Mouse (Mus musculus): Measurements from ENCODE around the gene Glipr2. TPM values are rescaled to one million over a fixed set of nuclear protein-coding genes. Genes with fewer than 3 reads are reported as not detected.

The Glipr2 gene
- polyA plus RNA-seq, 1 experiment from 2014 or later: 79.1 TPM

- H3K4me2 ChIP-seq (ENCODE audit: low read depth, low read length, severe bottlenecking): no peak overlapping the region
- H3K9me3 ChIP-seq (ENCODE audit: control insufficient read depth, low read length): no peaks in the 10 kb centered on the region
- no peak overlapping the region for H3K4me3 ChIP-seq (ENCODE audit: low read depth, low read length)
- no peak for DNase-seq (ENCODE audit: low spot score)
- no peaks in the 10 kb centered on the region for H3K36me3 ChIP-seq (ENCODE audit: control insufficient read depth, insufficient read depth, low read length)
- H3K9ac ChIP-seq (ENCODE audit: low read length): no peak overlapping the region
- no peaks in the 10 kb centered on the region for H3K27me3 ChIP-seq (ENCODE audit: control insufficient read depth, insufficient read depth, low read length)
- H3K27ac ChIP-seq (ENCODE audit: low read depth, low read length): no peak overlapping the region
- 98% methylated on average over 1 of the region's 1 CpGs for WGBS
- ATAC-seq (replicated peaks; ENCODE audit: low FRiP score): no peak
- H3K4me1 ChIP-seq (replicated peaks; ENCODE audit: control insufficient read depth, insufficient read depth, low read length): peaks cover 9% of the 10 kb centered on the region; the same call in 1 of the 2 replicates
Measured at GRCm38 (mm10) chr4:44010176-44010575, 53.0 kb downstream of the Glipr2 start.

- no peak for ATAC-seq (replicated peaks; ENCODE audit: low FRiP score)
- Histone ChIP-seq H3K4me3 (ENCODE audit: low read depth, low read length) (no peak overlapping the region), H3K27me3 (ENCODE audit: control insufficient read depth, insufficient read depth, low read length) (no peaks in the 10 kb centered on the region), H3K36me3 (ENCODE audit: control insufficient read depth, insufficient read depth, low read length) (no peaks in the 10 kb centered on the region), H3K4me2 (ENCODE audit: low read depth, low read length, severe bottlenecking) (no peak overlapping the region), H3K27ac (ENCODE audit: low read depth, low read length) (no peak overlapping the region), H3K4me1 (replicated peaks; ENCODE audit: control insufficient read depth, insufficient read depth, low read length) (peaks cover 9% of the 10 kb centered on the region; the same call in 1 of the 2 replicates), H3K9me3 (ENCODE audit: control insufficient read depth, low read length) (no peaks in the 10 kb centered on the region), H3K9ac (ENCODE audit: low read length) (no peak overlapping the region)
- DNase-seq (ENCODE audit: low spot score): no peak
- 45% methylated on average over 2 of the region's 2 CpGs for whole genome bisulfite sequencing
Measured at GRCm38 (mm10) chr4:44010893-44011292, 53.7 kb downstream of the Glipr2 start.

- no peak for DNase-seq (ENCODE audit: low spot score)
- Histone ChIP-seq H3K4me1 (replicated peaks; ENCODE audit: control insufficient read depth, insufficient read depth, low read length) (peaks cover 9% of the 10 kb centered on the region; the same call in 1 of the 2 replicates), H3K4me2 (ENCODE audit: low read depth, low read length, severe bottlenecking) (peak overlapping the region; percentile 67), H3K36me3 (ENCODE audit: control insufficient read depth, insufficient read depth, low read length) (no peaks in the 10 kb centered on the region), H3K27me3 (ENCODE audit: control insufficient read depth, insufficient read depth, low read length) (no peaks in the 10 kb centered on the region), H3K9ac (ENCODE audit: low read length) (peak overlapping the region; percentile 64), H3K27ac (ENCODE audit: low read depth, low read length) (no peak overlapping the region), H3K9me3 (ENCODE audit: control insufficient read depth, low read length) (no peaks in the 10 kb centered on the region), H3K4me3 (ENCODE audit: low read depth, low read length) (peak overlapping the region; percentile 82)
- 83% methylated on average over 3 of the region's 3 CpGs for WGBS
- peak; percentile 34; the same call in 1 of the 2 replicates for ATAC-seq (replicated peaks; ENCODE audit: low FRiP score)
Measured at GRCm38 (mm10) chr4:44011799-44012198, 54.6 kb downstream of the Glipr2 start.

- peak overlapping the region; percentile 82 for H3K4me3 ChIP-seq (ENCODE audit: low read depth, low read length)
- no peaks in the 10 kb centered on the region for H3K27me3 ChIP-seq (ENCODE audit: control insufficient read depth, insufficient read depth, low read length)
- H3K4me2 ChIP-seq (ENCODE audit: low read depth, low read length, severe bottlenecking): peak overlapping the region; percentile 92
- DNase-seq (ENCODE audit: low spot score) (peak; percentile 94), ATAC-seq (replicated peaks; ENCODE audit: low FRiP score) (peak; percentile 98)
- no peak overlapping the region for H3K27ac ChIP-seq (ENCODE audit: low read depth, low read length)
- no peaks in the 10 kb centered on the region for H3K36me3 ChIP-seq (ENCODE audit: control insufficient read depth, insufficient read depth, low read length)
- WGBS: under 1% methylated on average over 76 of the region's 77 CpGs
- peaks cover 9% of the 10 kb centered on the region; the same call in 1 of the 2 replicates for H3K4me1 ChIP-seq (replicated peaks; ENCODE audit: control insufficient read depth, insufficient read depth, low read length)
- H3K9me3 ChIP-seq (ENCODE audit: control insufficient read depth, low read length): no peaks in the 10 kb centered on the region
- H3K9ac ChIP-seq (ENCODE audit: low read length): peak overlapping the region; percentile 87
Measured at GRCm38 (mm10) chr4:44012376-44013367, 55.5 kb downstream of the Glipr2 start.

- Histone ChIP-seq H3K27ac (ENCODE audit: low read depth, low read length) (no peak overlapping the region), H3K36me3 (ENCODE audit: control insufficient read depth, insufficient read depth, low read length) (no peaks in the 10 kb centered on the region), H3K4me1 (replicated peaks; ENCODE audit: control insufficient read depth, insufficient read depth, low read length) (peaks cover 9% of the 10 kb centered on the region; the same call in 1 of the 2 replicates), H3K9ac (ENCODE audit: low read length) (peak overlapping the region; percentile 87), H3K27me3 (ENCODE audit: control insufficient read depth, insufficient read depth, low read length) (no peaks in the 10 kb centered on the region), H3K9me3 (ENCODE audit: control insufficient read depth, low read length) (no peaks in the 10 kb centered on the region), H3K4me2 (ENCODE audit: low read depth, low read length, severe bottlenecking) (peak overlapping the region; percentile 92), H3K4me3 (ENCODE audit: low read depth, low read length) (peak overlapping the region; percentile 82)
- WGBS: 27% methylated on average over 11 of the region's 11 CpGs
- no peak for ATAC-seq (replicated peaks; ENCODE audit: low FRiP score)
- DNase-seq (ENCODE audit: low spot score): no peak
Measured at GRCm38 (mm10) chr4:44013391-44014070, 56.3 kb downstream of the Glipr2 start.

- ATAC-seq (replicated peaks; ENCODE audit: low FRiP score) (no peak), DNase-seq (ENCODE audit: low spot score) (no peak)
- Histone ChIP-seq H3K9ac (ENCODE audit: low read length) (no peak overlapping the region), H3K27ac (ENCODE audit: low read depth, low read length) (no peak overlapping the region), H3K4me1 (replicated peaks; ENCODE audit: control insufficient read depth, insufficient read depth, low read length) (peaks cover 9% of the 10 kb centered on the region; the same call in 1 of the 2 replicates), H3K9me3 (ENCODE audit: control insufficient read depth, low read length) (no peaks in the 10 kb centered on the region), H3K4me2 (ENCODE audit: low read depth, low read length, severe bottlenecking) (no peak overlapping the region), H3K27me3 (ENCODE audit: control insufficient read depth, insufficient read depth, low read length) (no peaks in the 10 kb centered on the region), H3K36me3 (ENCODE audit: control insufficient read depth, insufficient read depth, low read length) (peaks cover 6% of the 10 kb centered on the region), H3K4me3 (ENCODE audit: low read depth, low read length) (no peak overlapping the region)
- WGBS: 94% methylated on average over 4 of the region's 4 CpGs
Measured at GRCm38 (mm10) chr4:44016071-44016470, 58.9 kb downstream of the Glipr2 start.

GRCm38 (mm10) chr4:44016791-44017190 is 59.6 kb downstream of the Glipr2 start:
- H3K4me1 ChIP-seq (replicated peaks; ENCODE audit: control insufficient read depth, insufficient read depth, low read length): peaks cover 9% of the 10 kb centered on the region; the same call in 1 of the 2 replicates
- ATAC-seq (replicated peaks; ENCODE audit: low FRiP score): no peak
- DNase-seq (ENCODE audit: low spot score): no peak
- H3K27ac ChIP-seq (ENCODE audit: low read depth, low read length): no peak overlapping the region
- WGBS: 94% methylated on average over 12 of the region's 12 CpGs
- H3K27me3 ChIP-seq (ENCODE audit: control insufficient read depth, insufficient read depth, low read length): no peaks in the 10 kb centered on the region
- H3K4me2 ChIP-seq (ENCODE audit: low read depth, low read length, severe bottlenecking): no peak overlapping the region
- no peak overlapping the region for H3K9ac ChIP-seq (ENCODE audit: low read length)
- peaks cover 7% of the 10 kb centered on the region for H3K36me3 ChIP-seq (ENCODE audit: control insufficient read depth, insufficient read depth, low read length)
- H3K4me3 ChIP-seq (ENCODE audit: low read depth, low read length): no peak overlapping the region
- no peaks in the 10 kb centered on the region for H3K9me3 ChIP-seq (ENCODE audit: control insufficient read depth, low read length)

- Histone ChIP-seq H3K9me3 (ENCODE audit: control insufficient read depth, low read length) (no peaks in the 10 kb centered on the region), H3K27ac (ENCODE audit: low read depth, low read length) (no peak overlapping the region), H3K27me3 (ENCODE audit: control insufficient read depth, insufficient read depth, low read length) (peaks cover 32% of the 10 kb centered on the region), H3K9ac (ENCODE audit: low read length) (no peak overlapping the region), H3K4me3 (ENCODE audit: low read depth, low read length) (no peak overlapping the region), H3K4me2 (ENCODE audit: low read depth, low read length, severe bottlenecking) (no peak overlapping the region), H3K4me1 (replicated peaks; ENCODE audit: control insufficient read depth, insufficient read depth, low read length) (no peaks in the 10 kb centered on the region), H3K36me3 (ENCODE audit: control insufficient read depth, insufficient read depth, low read length) (peaks cover 21% of the 10 kb centered on the region)
- WGBS: 88% methylated on average over 4 of the region's 4 CpGs
- DNase-seq (ENCODE audit: low spot score) (no peak), ATAC-seq (replicated peaks; ENCODE audit: low FRiP score) (no peak)
Measured at GRCm38 (mm10) chr4:44022323-44022722, 65.1 kb downstream of the Glipr2 start.

Measured in forebrain, embryonic 11.5 days (tissue).